ENCODE assay signal across 20 mouse cellular contexts in the genomic region with DNA sequence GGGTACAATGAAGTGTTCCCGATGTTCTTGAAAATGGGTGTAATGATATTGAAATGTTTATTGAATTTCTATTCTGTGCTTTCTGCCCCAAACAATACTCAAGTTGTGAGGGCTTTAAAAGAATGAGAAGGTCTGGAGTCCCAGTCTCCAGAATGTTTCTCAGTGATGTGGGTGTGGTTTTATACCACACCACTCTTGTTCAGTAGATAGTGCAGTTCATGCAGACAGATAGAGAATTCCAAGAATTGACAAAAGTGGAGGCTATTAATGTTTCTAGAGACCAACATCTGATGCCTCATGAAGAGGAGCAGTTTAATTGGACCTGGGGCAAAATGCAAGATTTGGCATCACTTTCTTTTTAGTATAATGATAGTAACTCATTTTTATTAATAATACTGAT.
A peak's percentile ranks its signal among the peaks of the same experiment; 100 is the strongest.
DNase-seq lines count a peak whose midpoint lies in the region; ATAC-seq and TF ChIP-seq lines count a peak whose summit lies in the region.
"Had no signal": no experiment of that assay in that cellular context is flagged by ENCODE, and none has a peak within 500 bp of the region (broad histone marks: within the 10 kb centered on the region; RNA-seq: fewer than 3 reads in every experiment).

No protein-coding gene starts in this region.

- no peaks in the 10 kb centered on the region for H3K9me3 ChIP-seq in liver, embryonic 11.5 days (ENCODE audit: control insufficient read depth, low read length)
- no peaks in the 10 kb centered on the region for H3K9me3 ChIP-seq in liver, postnatal 0 days (ENCODE audit: low read length)
- no peaks in the 10 kb centered on the region for H3K9me3 ChIP-seq in G1E (replicated peaks)
- no peaks in the 10 kb centered on the region for H3K9me3 ChIP-seq in liver, embryonic 13.5 days (replicated peaks)
- H3K9me3 ChIP-seq: embryonic facial prominence, embryonic 10.5 days; embryonic facial prominence, embryonic 12.5 days; forebrain, embryonic 13.5 days; forebrain, embryonic 15.5 days had no signal

- no peak for TF ChIP-seq CTCF in liver, postnatal 0 days (IDR thresholded peaks at IDR 0.05; ENCODE audit: low read depth)
- no peak for TF ChIP-seq CTCF in G1E (IDR thresholded peaks at IDR 0.05; ENCODE audit: low read depth, low read length)

- H3K27me3 ChIP-seq in liver, embryonic 11.5 days (replicated peaks; ENCODE audit: control insufficient read depth, insufficient read depth, low read length), result no peaks in the 10 kb centered on the region
- no peaks in the 10 kb centered on the region for H3K27me3 ChIP-seq in liver, postnatal 0 days (ENCODE audit: insufficient read depth, low read length)
- H3K27me3 ChIP-seq in G1E (ENCODE audit: insufficient read depth, low read length), result peaks cover 4% of the 10 kb centered on the region; the same call in 1 of the 2 replicates
- no peaks in the 10 kb centered on the region for H3K27me3 ChIP-seq in liver, embryonic 13.5 days
- H3K27me3 ChIP-seq: embryonic facial prominence, embryonic 12.5 days; forebrain, embryonic 13.5 days; forebrain, embryonic 15.5 days; Patski had no signal

- H3K4me2 ChIP-seq in liver, embryonic 11.5 days, result no peak overlapping the region
- H3K4me2 ChIP-seq in liver, postnatal 0 days (ENCODE audit: low read depth, low read length), result no peak overlapping the region
- H3K4me2 ChIP-seq in liver, embryonic 13.5 days, result no peak overlapping the region
- H3K4me2 ChIP-seq: embryonic facial prominence, embryonic 12.5 days; forebrain, embryonic 13.5 days; forebrain, embryonic 15.5 days had no signal

- peak; percentile 70 for ATAC-seq in liver, embryonic 11.5 days (replicated peaks; ENCODE audit: low FRiP score)
- no peak for ATAC-seq in liver, postnatal 0 days
- ATAC-seq in G1E (ENCODE audit: extremely low read depth, insufficient number of reproducible peaks, low FRiP score, poor library complexity, severe bottlenecking), result 0 out of 2 replicates have a peak, but pooled peaks have one; percentile 24
- peak; percentile 72 for ATAC-seq in liver, embryonic 13.5 days (ENCODE audit: low read depth)
- no peak for ATAC-seq in megakaryocyte progenitor cell, adult 5-6 weeks (replicated peaks; ENCODE audit: poor library complexity)
- ATAC-seq: activated CD4-positive, CD25-positive, alpha-beta regulatory T cell, adult 4 months; forebrain, embryonic 13.5 days; forebrain, embryonic 15.5 days; Patski had no signal

- no peak overlapping the region for H3K4me3 ChIP-seq in liver, embryonic 11.5 days (ENCODE audit: low read depth, low read length)
- H3K4me3 ChIP-seq in liver, postnatal 0 days (ENCODE audit: low read depth, low read length), result no peak overlapping the region
- H3K4me3 ChIP-seq in G1E (ENCODE audit: low read depth, low read length), result no peak overlapping the region
- H3K4me3 ChIP-seq in liver, embryonic 13.5 days (replicated peaks), result no peak overlapping the region
- H3K4me3 ChIP-seq: embryonic facial prominence, embryonic 10.5 days; embryonic facial prominence, embryonic 12.5 days; forebrain, embryonic 13.5 days; forebrain, embryonic 15.5 days had no signal

- no peak overlapping the region for H3K9ac ChIP-seq in liver, embryonic 11.5 days (ENCODE audit: low read depth, low read length)
- no peak overlapping the region for H3K9ac ChIP-seq in liver, postnatal 0 days (replicated peaks)
- H3K9ac ChIP-seq in liver, embryonic 13.5 days, result no peak overlapping the region
- H3K9ac ChIP-seq: embryonic facial prominence, embryonic 12.5 days; forebrain, embryonic 13.5 days; forebrain, embryonic 15.5 days had no signal

- H3K4me1 ChIP-seq in liver, embryonic 11.5 days (replicated peaks; ENCODE audit: control insufficient read depth, insufficient read depth, low read length), result no peaks in the 10 kb centered on the region
- H3K4me1 ChIP-seq in liver, postnatal 0 days (ENCODE audit: insufficient read depth), result no peaks in the 10 kb centered on the region
- H3K4me1 ChIP-seq in G1E (ENCODE audit: insufficient read depth, low read depth, low read length), result peaks cover 7% of the 10 kb centered on the region; the same call in 1 of the 2 replicates
- H3K4me1 ChIP-seq in liver, embryonic 13.5 days (replicated peaks), result no peaks in the 10 kb centered on the region; the same call in 1 of the 2 replicates
- H3K4me1 ChIP-seq: embryonic facial prominence, embryonic 12.5 days; forebrain, embryonic 15.5 days had no signal

- no peaks in the 10 kb centered on the region for H3K36me3 ChIP-seq in liver, embryonic 11.5 days (ENCODE audit: control insufficient read depth, insufficient read depth, low read length)
- H3K36me3 ChIP-seq in liver, postnatal 0 days (replicated peaks; ENCODE audit: insufficient read depth, low read length), result no peaks in the 10 kb centered on the region
- H3K36me3 ChIP-seq in G1E (replicated peaks), result no peaks in the 10 kb centered on the region
- no peaks in the 10 kb centered on the region for H3K36me3 ChIP-seq in liver, embryonic 13.5 days
- H3K36me3 ChIP-seq: embryonic facial prominence, embryonic 10.5 days; embryonic facial prominence, embryonic 12.5 days; forebrain, embryonic 15.5 days had no signal

- WGBS in liver, embryonic 11.5 days, result 93% methylated on average over 1 of the region's 1 CpGs
- 81% methylated on average over 1 of the region's 1 CpGs for WGBS in liver, postnatal 0 days (ENCODE audit: insufficient replicate concordance)
- WGBS in liver, embryonic 13.5 days (ENCODE audit: insufficient replicate concordance), result 69% methylated on average over 1 of the region's 1 CpGs

- TF ChIP-seq EP300 in liver, postnatal 0 days (IDR thresholded peaks at IDR 0.05; ENCODE audit: low read depth), result no peak

- no peak for DNase-seq in liver, embryonic 11.5 days (ENCODE audit: low spot score)
- no peak for DNase-seq in liver, postnatal 0 days
- DNase-seq in G1E (ENCODE audit: low spot score), result no peak
- DNase-seq in liver, embryonic 13.5 days, result peak; percentile 1
- DNase-seq in urinary bladder, adult 2 months (ENCODE audit: low spot score), result no peak
- DNase-seq: adrenal gland, adult 8-10 months; adrenal gland, postnatal 14 days; adrenal gland, postnatal 36 days; cerebellum, adult 11-12 months; cerebellum, adult 2 months; cerebellum, adult 9-10 months; cerebellum, postnatal 10 days; cerebellum, postnatal 25 days had no signal

- H3K27ac ChIP-seq in liver, embryonic 11.5 days (ENCODE audit: low read depth, low read length), result no peak overlapping the region
- no peak overlapping the region for H3K27ac ChIP-seq in liver, postnatal 0 days (ENCODE audit: low read depth)
- H3K27ac ChIP-seq in liver, embryonic 13.5 days, result no peak overlapping the region
- H3K27ac ChIP-seq: embryonic facial prominence, embryonic 10.5 days; embryonic facial prominence, embryonic 12.5 days; forebrain, embryonic 13.5 days; forebrain, embryonic 15.5 days had no signal

Comparison
In these comparisons a context has a peak if more than half of its experiments do, and no peak if none do; other contexts are left out.
1. ATAC-seq: peak in liver, embryonic 11.5 days (single experiment), G1E (single experiment) and liver, embryonic 13.5 days (single experiment); none in liver, postnatal 0 days (single experiment) and megakaryocyte progenitor cell, adult 5-6 weeks (single experiment).